Mouse (Mus musculus): ENCODE measurements at regions not wholly inside any gene's neighbourhood (a gene's known extent, or its start where the extent isn't known, plus 50 kb on each side); places are given as distances from the start of the nearest gene placed in this dataset.

DNA sequence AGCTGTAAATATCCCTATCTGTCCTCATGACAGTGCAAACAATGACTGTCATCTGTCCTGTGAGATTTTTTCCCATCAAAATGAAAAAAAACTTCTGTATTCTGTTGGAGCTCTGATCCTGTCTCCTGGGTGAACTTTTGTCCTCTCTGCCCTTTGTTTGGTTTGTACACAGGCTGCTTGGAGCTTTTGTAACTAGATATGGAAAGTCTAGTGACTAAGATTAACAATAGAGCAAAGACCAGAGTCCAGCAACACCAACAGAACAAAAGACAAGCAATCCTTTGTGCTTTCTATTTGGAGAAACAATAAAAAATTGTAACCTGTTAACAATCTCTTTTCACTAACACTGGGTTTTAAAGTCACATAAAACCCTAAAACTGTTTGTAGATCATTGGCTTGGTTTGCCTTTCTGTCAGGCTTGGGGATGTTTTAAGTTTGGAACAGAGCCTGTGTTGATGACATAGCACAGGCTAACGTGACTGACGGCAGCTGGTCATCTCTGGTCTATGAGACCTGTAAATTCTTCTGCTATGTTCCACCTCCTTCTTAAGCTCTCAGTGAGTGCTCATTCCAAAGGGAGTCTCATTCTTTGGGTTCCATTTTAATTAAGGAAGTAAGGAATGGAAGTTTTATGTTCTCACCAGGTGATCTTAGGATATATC lies 219.8 kb downstream of the Gm9733 start:
- no peak for DNase-seq (ENCODE audit: low read depth, low spot score)

DNA sequence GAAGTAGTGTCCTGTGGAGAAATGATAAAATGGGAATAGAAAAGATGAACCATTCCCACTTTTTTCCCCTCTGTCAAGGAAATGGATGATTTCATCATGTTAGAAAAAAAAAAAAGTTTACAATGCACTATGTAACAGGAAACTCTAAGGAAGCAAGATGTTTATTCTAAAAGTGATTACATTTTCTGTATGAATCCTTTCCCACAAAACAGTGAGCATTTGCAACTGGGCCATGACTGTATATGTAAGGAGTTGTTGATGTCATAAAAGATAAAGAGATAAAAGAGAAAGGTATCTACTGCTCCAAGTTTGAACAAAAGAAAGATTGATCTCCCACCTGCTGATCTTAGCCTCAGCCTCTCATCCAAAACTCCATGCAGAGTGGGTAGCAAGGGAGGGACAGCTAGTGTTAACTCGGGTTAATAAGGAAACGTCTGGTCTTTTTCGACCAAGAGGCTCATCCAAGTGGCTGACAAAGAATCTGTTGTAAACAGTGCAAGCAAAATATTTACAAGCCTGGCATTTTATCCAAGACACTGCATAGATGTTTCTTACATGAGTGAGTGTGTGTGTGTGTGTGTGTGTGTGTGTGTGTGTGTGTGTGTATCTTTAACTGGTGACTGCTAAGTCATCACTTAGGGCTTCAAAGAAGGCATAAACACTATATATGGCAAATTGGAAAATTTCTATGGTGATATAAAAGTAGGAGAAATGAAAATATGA lies 213.3 kb downstream of the Gm9733 start:
- no peak for DNase-seq (ENCODE audit: low read depth, low spot score)

DNA sequence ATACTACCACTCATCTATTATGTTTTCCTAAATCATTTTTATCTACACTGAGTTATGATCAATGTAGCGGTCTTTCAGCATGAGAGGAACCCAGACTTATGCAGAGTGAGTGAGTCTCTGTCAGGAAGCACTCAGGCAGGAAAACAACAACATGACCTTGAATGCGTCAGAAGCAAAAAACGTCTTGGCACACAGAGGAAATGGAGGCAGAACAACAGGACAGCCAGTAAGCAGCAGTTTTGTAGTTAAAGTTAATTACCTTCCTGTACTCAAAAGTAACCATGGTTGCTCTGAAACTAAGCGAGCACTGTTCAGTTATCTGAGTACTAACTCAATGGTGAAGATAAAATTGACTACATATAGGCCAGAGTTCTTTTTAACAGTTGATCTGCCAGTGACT lies 205.4 kb downstream of the Gm9733 start:
- DNase-seq (ENCODE audit: low read depth, low spot score) = no peak

DNA sequence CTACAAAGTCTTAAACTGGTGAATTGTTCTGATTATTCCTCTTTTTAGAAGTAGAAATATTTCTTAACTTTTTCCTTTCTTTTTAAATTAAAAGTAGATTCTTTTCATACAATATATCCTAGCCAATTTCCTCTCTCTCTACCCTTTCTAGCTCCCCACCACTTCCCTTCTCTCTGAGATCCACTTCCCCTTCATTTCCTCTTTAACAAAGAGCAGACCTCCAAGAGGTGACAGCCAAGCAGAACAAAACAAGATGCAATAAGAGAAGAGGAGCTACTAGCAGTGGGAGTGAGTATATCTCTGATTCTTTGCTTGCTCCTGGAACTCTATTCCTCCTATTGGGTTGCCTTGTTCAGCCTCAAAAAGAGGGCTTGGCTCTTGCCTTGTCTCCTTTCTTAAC lies 203.7 kb downstream of the Gm9733 start:
- DNase-seq (ENCODE audit: low read depth, low spot score) = no peak

DNA sequence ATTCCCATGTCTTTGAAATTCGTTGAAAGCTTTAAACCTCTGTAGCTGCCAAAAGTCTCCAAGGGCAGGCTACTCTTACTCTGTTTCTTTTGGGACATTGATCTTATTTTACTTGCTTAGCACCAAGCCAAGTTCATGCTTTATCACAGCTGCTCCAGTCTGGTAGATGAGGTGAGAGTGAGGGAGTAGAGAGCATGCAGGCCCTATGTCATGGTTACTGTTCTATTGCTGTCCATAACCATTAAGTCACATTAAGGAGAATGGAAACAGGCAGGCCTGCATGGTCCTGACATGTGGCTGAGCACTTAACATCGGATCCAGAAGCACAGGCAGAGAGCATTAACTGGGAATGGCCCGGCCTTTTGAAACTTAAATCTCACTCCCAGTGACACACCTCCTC lies 203.1 kb downstream of the Gm9733 start:
- DNase-seq (ENCODE audit: low read depth, low spot score) = no peak

DNA sequence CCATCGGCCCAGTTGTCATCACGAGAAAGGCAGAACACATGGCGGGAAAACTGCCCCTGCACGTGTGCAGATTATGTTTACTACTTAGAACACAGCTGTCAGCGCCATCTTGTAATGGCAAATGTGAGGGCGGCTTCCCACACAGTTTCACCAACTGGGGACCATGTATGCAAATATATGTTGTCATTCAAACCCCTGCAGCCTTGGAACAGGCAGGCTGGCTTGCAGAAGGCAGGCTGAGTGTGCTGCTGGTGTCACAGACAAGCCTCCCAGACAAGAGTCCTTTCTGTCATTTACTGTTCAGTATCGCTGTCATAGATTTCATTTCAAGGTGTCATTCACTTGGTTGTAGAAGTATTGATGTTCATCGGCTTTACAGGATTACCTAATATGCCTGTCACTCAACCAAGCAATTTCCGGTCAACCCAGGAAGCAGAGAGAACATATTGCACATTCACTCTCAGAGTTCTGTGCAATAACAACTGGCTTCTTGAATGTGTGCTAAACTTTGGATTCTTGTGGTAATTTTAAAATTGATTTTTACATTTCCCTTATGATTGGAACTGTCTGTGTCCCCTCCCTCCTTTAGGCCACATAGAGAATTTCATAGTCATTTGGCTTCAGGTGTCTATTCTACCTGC lies 202.3 kb downstream of the Gm9733 start:
- DNase-seq (ENCODE audit: low read depth, low spot score) = no peak

DNA sequence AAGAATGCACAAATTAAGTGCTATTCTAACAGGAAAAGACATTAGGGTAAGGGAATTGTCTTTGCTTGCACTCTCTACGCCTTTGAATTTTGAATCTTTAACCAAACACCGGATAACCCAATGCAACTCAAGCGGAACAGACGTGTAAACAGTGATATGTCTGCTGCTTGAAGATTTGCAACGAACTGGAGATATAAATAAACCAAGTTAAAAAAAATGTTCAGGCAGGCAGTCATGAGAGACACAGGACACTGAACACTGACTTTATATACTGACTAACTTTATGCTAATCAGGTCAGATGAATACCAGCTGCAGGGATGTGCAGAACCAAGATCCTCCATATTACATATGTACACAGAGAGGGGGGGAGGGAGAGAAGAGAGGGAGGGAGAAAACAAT lies 200.0 kb downstream of the Gm9733 start:
- DNase-seq (ENCODE audit: low read depth, low spot score) = no peak

DNA sequence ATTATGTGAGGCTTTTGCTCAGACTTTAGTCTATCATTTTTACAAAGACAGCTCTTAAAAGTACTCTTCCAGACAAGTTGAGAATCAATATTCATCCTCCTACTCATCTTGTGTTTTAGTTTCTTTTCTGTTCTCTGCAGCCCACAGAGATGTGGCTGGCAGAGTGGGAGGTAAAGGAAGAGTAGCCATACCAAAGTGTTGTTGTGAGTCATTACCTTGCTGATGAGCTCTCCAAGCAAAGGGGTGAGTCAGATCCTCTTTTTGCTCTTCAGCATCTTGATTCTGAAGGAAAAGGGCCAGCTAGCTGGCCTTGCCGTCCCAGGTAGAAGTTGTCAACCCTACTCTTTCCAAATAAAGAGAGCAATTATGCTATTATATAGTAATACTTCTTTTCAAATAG lies 192.6 kb downstream of the Gm9733 start:
- DNase-seq (ENCODE audit: low read depth, low spot score) = no peak

DNA sequence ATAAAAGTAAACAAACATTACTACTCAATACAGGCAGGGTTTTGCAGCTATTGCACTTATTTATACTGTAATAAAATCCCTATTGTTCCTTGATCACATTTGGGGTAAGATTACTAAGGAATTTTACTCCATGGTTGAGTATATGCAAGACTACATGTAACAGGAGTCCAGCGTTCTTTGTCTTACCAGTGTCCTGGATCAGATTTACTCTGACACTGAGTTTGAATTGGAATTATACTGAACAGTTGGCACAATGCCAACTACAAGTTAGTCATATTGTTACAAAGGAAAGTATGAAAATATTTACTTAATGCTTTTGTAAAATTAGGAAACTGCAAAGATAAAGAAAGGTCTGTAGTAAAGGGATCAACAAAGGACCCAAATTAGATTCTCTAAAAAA lies 178.4 kb downstream of the Gm9733 start:
- DNase-seq (ENCODE audit: low read depth, low spot score) = no peak

DNA sequence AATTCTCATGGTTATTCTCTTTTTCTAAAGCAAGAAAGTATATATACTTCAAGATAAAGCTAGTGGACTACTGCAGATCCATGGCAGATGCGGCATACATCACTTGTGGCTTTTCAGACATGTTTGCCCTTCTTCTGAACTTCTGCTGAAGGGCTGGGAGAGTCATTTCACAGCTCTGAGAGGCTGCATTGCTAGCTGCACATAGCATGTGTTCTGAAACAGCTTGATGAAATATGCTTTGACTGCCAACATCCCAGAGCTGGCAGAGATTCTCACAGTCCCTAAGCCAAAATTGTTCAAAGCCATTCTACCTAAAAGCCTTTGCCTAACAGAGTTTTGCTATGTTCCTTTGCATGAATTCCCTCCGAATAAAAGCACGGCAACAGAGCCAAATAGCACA lies 177.9 kb downstream of the Gm9733 start:
- no peak for DNase-seq (ENCODE audit: low read depth, low spot score)

DNA sequence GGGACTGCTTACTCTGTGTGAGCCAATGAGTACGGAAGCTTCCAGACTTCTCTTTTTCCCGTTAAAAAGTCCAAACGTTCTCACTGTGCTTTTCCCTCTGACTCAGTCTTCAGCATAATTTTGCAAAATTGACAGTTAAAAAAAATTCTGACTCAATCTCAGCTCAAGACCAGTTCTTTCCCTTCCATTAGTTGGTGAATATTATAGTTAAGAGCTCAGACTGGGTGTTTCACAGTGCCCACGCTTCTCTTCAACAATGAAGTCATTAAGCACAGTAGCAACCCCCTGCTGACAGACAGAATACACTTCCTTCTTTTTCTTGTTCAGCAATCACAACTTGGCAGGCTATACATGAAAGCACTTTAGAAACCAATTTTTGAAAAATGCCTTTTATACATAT lies 175.4 kb downstream of the Gm9733 start:
- DNase-seq (ENCODE audit: low read depth, low spot score) = no peak

DNA sequence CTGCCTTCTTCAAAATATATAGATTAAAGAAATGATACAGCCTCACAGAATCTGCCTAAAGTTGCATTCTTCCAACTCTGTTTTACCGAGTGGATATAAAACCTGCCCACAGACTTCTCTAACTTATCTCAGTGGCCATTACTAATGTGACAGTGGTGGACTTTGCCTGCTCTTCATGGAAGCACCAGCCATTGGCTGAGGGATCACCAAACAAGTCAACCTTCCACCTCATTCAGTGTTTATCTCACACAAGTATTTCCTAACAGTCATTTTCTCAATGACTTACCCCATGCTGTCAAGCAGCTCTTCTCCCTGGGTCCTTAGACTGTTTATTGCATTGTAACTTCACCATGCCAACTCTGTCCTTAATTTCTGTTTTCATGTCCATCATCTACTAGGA lies 174.3 kb downstream of the Gm9733 start:
- no peak for DNase-seq (ENCODE audit: low read depth, low spot score)

DNA sequence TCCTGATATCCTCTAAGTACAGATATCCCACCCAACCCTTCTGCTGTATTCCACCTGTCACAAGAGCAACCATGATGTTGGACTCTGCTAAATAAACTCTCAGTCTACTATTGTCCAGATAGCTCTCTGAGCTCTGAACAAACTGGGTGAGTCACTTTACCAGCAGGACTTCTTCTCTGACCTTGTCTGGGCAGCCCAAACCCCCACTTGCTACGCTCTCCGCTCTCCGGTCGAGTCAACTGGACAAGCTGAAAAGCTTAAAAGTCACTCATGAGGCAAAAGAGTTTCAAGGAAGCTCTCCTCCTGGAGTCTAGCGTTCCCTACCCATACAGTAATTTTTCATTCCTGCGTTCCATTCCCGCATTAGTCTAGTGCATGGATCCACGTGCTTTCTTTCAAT lies 173.2 kb downstream of the Gm9733 start:
- no peak for DNase-seq (ENCODE audit: low read depth, low spot score)

DNA sequence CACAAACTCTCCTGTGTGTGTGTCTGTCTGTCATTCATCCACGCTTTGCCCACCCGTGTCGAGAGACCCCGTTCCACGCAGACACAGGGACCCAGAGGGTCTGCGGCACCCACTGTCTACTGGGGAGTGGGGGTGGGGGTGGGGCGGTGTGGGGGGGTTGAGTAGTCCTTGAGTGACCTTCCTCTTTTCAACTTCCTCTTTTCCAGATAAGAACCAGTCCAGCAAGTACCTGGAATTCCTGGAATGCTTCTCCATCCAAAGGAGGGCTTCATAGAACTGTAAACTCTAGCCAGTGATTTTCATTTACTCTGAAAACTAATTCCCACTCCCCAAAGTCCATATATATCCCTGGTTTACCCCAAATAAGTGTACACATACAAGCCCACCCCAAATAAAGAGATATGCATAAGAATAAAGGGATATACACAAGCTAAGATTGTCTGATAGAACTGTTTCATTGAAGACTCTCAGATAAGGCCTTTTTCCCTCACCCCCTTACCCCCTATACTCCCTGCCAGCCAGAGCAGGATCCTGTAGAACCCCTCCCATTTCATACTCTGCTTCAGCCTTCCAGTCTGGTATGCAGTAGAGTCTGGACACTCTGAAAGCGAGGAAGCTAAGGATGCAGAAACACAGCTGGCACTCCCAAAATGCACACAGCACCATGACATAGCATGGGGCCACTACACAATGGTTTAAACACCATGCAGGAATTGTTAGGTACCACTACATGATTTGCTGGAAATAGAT lies 172.0 kb downstream of the Gm9733 start:
- no peak for DNase-seq (ENCODE audit: low read depth, low spot score)

DNA sequence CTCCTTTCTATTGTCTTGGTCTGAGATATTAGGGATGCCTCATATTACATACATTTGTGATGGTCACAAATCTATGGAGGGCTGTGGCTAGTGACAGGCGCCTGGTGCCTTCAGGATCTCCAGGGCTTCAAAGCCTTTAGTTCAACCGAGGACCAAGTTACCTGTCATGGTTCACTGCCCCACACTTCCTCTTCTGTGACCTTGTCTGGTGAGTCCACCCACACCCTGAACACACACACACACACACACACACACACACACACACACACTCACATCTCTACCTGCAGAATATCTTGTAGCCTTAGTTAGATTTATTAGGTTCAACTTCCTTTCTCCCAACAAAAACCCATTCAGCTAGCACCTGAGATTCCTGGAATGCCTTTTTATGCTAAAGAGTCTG lies 156.3 kb downstream of the Gm9733 start:
- no peak for DNase-seq (ENCODE audit: low read depth, low spot score)

DNA sequence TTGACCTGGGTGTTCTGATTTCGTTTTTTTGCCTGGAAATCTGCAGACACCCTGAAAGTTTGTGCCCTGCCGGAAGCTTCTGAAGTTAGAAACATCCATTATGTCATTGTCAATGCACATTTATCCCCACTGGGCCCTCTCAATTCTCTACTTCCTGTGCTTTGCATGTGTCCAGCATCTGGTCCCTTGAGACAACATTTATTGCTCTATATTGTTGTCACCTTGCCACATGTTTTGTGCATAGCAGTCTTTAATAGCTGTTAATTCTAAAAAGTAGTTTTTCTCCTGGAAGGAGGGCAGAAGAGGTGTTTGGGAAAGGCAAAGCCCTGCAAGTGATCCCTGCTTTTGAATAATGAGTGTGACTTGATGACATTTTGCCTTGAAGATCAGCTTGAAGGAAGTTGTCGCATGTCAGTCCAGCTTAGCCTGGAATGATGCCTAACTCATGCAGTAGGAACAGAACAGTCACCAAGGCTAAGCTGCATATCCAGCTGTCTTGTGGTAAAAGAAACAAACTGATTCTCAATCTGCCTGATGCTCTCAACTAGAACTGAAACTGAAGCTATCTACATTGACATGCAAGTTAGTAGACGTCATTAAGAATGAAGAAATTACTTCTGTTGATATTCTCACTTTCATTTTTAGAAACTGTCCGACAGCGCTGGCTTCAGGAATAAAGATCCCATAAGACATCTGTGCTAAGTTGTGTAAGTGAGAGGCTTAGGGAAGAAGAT lies 152.9 kb downstream of the Gm9733 start:
- DNase-seq (ENCODE audit: low read depth, low spot score) = no peak

DNA sequence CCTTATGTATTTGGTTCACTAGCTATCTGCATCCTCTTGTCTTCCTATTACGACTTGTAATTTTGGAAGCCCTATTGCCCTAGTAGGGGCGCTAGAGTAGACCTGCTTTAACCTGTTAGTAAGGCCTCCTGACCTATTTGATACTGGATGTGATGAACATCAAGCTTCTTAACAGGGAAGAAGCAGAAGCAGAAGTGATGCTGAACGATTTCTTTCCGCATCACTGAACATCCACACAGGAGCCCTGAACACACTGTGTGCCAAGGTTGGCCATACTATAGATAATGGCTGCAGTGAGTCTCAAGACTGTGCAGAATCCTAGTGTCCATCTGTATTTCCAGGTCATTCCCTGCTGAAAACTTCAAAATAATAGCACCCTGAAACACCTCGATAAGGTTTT lies 151.0 kb downstream of the Gm9733 start:
- DNase-seq (ENCODE audit: low read depth, low spot score) = no peak

DNA sequence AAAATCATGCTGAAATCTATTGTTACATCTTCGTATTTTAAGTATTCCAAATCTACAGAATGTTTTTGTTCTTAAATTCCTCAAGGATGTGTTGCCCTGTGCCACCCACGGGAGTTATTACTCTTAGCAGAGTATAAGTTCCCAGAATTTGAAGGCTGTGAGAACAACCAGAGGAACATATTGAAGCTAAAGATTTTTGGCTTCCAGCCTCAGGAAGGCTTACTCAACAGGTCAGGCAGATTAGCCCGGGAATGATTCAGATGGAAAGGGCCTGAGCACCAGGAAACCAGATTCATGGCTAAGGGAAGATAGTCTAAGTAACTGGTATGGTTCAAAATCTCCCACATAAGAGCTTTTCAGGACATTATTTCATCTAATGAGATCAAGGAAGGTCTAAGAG lies 145.4 kb downstream of the Gm9733 start:
- no peak for DNase-seq (ENCODE audit: low read depth, low spot score)

DNA sequence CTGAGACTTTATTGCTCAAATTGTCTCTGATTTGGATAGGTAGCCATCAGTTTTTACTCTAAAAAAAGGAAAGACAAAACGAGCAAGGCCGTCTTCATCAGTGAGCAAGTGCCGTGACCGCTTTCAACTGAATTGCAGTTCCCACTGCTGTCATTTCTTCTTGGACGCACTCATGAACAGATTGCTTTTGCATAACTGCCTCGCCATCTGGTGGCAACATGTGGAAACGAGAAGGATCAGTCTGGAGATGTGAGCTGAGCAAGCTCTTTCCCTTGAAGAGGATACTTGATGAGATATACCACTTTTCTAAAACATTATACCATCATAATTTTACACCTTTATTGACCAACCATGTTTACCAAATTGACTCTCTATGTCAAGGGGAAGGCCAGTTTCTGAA lies 137.7 kb downstream of the Gm9733 start:
- DNase-seq (ENCODE audit: low read depth, low spot score) = peak; percentile 79

DNA sequence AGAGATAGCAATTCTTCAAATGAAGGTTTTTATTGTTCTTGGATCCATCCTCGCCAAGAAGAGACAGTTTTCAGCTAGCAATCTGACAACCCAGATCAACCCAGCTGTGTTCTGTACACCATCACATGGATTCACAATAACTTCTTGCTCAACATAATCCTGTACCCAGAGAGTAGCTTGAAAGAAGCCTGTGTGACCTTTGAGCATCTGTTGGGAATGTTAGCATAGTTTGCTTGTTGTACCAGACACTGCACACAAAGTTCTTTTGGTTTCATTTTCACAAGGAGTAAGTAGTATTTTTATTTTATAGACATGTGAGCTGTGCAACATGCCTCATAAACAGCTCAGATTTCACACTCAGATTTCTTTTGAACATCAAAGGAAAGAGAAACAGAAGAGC lies 136.0 kb downstream of the Gm9733 start:
- no peak for DNase-seq (ENCODE audit: low read depth, low spot score)

DNA sequence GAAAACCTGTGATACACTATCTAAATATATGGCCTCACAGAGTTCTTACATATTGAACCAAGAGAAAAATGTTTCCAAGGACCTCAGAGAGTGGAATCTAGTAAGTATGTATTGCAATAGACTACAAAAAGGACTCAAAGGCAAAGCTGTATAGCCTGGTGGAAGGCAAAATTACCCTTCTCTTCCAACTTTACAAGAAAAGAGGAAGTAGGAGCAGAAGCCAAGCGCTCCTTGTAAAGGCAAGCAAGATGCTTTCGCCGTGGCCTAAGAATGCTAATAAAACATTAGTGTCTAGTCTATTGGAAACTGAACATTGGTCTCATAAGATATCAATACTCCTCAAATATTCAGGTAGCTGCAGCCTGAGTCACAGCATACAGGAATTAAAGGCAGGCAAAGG lies 134.0 kb downstream of the Gm9733 start:
- DNase-seq (ENCODE audit: low read depth, low spot score) = no peak

DNA sequence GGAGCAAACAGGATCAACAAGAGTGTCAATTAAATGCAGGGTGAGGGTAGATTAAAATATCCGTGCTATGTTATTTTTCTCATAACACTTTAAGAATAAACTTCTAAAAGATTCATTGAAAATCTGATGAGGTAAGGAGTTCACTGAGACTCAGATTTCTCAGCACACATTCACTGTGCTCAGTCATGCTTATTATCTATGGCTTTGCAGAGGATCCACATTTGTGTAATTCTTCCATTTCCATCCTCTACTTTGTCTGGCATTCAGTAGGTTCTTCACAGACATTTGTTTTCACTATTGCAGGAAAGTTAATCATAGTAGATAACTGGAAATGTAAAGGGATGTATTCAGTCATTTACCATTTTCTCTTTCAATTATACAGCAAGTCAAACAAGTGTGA lies 131.8 kb downstream of the Gm9733 start:
- DNase-seq (ENCODE audit: low read depth, low spot score) = no peak

Data from mesoderm, embryonic 11.5 days (tissue).